Mouse (Mus musculus) kidney, postnatal 0 days (tissue): ENCODE measurements at regions not wholly inside any gene's neighbourhood (a gene's known extent, or its start where the extent isn't known, plus 50 kb on each side); places are given as distances from the start of the nearest gene placed in this dataset.
"Not testable (repeated sequence)": the region's sequence is repeated elsewhere in the genome, so short reads cannot be mapped to it uniquely, and the experiment has no call there.

Source experiments
- ATAC-seq: fragments of 200-750 bp; cut with Nextera tagmentation; replicated peaks from 2 replicates; pipeline ENCODE4 v1.8.0; 2017; ENCODE audit warnings: low read depth, moderate number of reproducible peaks, moderate TSS enrichment, moderate library complexity; ENCODE audit not compliant: low FRiP score
- DNase-seq: peaks from one replicate; pipeline ENCODE4 v3.0.0-alpha.2; 2016; ENCODE audit warnings: low spot score
- H3K27ac ChIP-seq: fragments of 300-500 bp; sonication (generic); 2 replicates; pipeline ENCODE4 v1.5.1; 2014; ENCODE audit warnings: mild to moderate bottlenecking
- H3K27me3 ChIP-seq: fragments of 300-500 bp; sonication (generic); 2 replicates; pipeline ENCODE4 v1.6.1; 2014; ENCODE audit warnings: low read length, mixed read lengths; ENCODE audit not compliant: insufficient read depth
- H3K36me3 ChIP-seq: fragments of 300-500 bp; sonication (generic); 2 replicates; pipeline ENCODE4 v1.6.1; 2014; ENCODE audit warnings: low read length, mixed read lengths; ENCODE audit not compliant: insufficient read depth
- H3K4me1 ChIP-seq: fragments of 300-500 bp; sonication (generic); replicated peaks from 2 replicates; pipeline ENCODE4 v1.6.1; 2014; ENCODE audit warnings: antibody characterized with exemption, low read length, mixed read lengths; ENCODE audit not compliant: insufficient read depth
- H3K4me2 ChIP-seq: fragments of 300-500 bp; sonication (generic); 2 replicates; pipeline ENCODE4 v1.6.1; 2014; ENCODE audit warnings: mild to moderate bottlenecking, low read length, moderate library complexity, mixed read lengths
- H3K4me3 ChIP-seq: fragments of 300-500 bp; sonication (generic); replicated peaks from 2 replicates; pipeline ENCODE4 v1.5.1; 2014; ENCODE audit warnings: low read depth, low read length
- H3K9ac ChIP-seq: fragments of 300-500 bp; sonication (generic); 2 replicates; pipeline ENCODE4 v1.6.1; 2014; ENCODE audit warnings: low read depth, low read length
- H3K9me3 ChIP-seq: fragments of 300-500 bp; sonication (generic); replicated peaks from 2 replicates; pipeline ENCODE4 v1.6.1; 2016; ENCODE audit warnings: low read length, inconsistent platforms, mixed read lengths
- CTCF ChIP-seq: IDR thresholded peaks from 2 replicates; pipeline ENCODE4 v1.5.1; 2016; ENCODE audit warnings: antibody characterized with exemption, low read depth, mild to moderate bottlenecking, moderate library complexity
- WGBS: fragments of 180-500 bp; shearing (Covaris S2); extraction: QIAGEN DNeasy Blood & Tissue Kit; methylation state at CpG from one replicate; pipeline ENCODE4 v1.1.7; 2014; 5-methylcytosine and 5-hydroxymethylcytosine counted together

DNA sequence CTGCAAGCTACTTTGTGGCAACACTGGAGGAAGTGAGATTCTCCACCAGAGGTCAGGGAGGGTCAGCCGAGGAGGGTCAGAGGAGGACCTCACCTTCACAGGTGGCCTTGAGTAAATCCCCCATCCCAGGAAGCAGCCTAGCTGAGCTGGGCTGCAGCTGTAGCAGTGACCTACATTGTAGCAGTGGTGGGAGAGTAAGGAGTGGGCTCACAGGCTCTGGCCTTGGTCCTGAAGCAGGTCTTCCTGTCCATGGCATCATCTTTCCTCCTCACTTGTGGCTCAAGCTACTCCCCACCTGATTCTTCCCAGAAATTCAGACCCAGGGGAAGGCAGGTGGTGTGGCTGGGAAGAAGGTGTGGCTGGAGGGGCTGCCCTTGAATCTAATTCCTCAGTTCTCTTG is 84.3 kb downstream of the 1810013L24Rik start:
- not testable (repeated sequence) for H3K27me3 ChIP-seq, H3K27ac ChIP-seq, H3K9ac ChIP-seq, H3K9me3 ChIP-seq, H3K4me3 ChIP-seq, H3K4me2 ChIP-seq, ATAC-seq, H3K36me3 ChIP-seq, H3K4me1 ChIP-seq
- WGBS: 19% methylated on average over 1 of the region's 1 CpGs
- peak; percentile 25 for DNase-seq

DNA sequence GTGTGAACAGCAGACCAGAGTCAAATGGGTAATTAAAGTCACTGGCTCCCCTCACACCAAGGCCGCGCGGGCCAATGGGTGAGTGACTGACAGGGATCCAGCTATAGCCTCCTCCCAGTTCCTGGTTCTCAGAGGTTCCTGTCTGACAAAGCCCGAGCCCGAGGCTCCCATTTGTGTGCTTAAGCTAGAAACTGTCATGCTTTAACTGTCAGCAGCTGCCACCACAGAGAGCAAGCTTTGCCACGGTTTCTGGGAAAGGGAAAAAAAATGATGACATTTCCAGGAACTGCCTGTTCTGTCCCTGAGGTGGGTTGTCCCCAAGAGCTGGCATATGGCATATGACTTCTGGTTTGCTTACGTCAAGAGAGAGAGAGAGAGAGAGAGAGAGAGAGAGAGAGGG is 86.2 kb downstream of the 1810013L24Rik start:
- no peaks in the 10 kb centered on the region for H3K27me3 ChIP-seq
- H3K9me3 ChIP-seq: no peaks in the 10 kb centered on the region
- no peak overlapping the region for H3K4me3 ChIP-seq
- no peak overlapping the region for H3K4me2 ChIP-seq
- ATAC-seq (no peak), DNase-seq (no peak)
- H3K27ac ChIP-seq: no peak overlapping the region
- WGBS: 11% methylated on average over 7 of the region's 7 CpGs
- no peaks in the 10 kb centered on the region for H3K36me3 ChIP-seq
- no peak for TF ChIP-seq CTCF
- H3K9ac ChIP-seq: no peak overlapping the region
- no peaks in the 10 kb centered on the region for H3K4me1 ChIP-seq

DNA sequence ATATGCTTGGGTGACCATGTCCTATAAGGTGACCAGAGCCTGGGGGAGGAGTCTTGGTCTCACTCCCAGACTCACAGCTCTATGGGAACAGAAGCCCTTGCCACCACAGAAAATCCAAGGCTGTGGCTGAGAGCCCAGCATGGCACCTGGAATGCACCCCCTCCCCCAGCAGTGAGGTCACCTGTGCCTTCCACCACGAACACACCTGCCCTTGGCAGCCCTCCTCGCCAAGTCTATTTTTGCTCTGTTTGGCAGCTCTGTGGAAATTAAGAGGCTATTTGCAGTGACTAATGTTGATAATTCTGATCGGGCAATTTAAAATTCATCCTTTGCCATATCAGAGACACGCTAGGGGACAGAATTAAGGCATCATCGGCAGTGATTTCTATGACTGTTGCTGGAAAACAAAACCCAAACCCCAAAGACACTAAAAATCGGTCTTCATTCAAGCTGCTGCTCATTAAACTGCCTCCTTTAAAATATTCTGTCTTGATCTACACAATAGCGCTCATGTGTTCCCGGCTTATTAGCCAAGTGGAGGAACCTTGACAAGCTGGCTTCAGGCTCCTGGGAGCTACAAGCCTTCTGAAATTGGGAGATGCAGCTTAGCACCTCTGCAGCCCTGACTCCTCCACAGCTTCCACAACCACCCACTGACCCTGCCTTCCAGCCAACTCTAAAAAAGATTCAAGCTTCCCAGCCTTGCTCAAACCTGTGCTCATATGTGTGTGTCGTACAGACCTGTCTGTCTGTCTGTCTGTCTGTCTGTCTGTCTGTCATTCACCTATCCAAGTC is 89.0 kb downstream of the 1810013L24Rik start:
- H3K4me3 ChIP-seq: no peak overlapping the region
- no peaks in the 10 kb centered on the region for H3K27me3 ChIP-seq
- ATAC-seq: no peak
- H3K4me1 ChIP-seq: no peaks in the 10 kb centered on the region
- no peak overlapping the region for H3K9ac ChIP-seq
- no peak overlapping the region for H3K4me2 ChIP-seq
- 88% methylated on average over 9 of the region's 9 CpGs for WGBS
- H3K27ac ChIP-seq: no peak overlapping the region
- H3K36me3 ChIP-seq: no peaks in the 10 kb centered on the region
- TF ChIP-seq CTCF: no peak
- H3K9me3 ChIP-seq: no peaks in the 10 kb centered on the region
- DNase-seq: no peak

DNA sequence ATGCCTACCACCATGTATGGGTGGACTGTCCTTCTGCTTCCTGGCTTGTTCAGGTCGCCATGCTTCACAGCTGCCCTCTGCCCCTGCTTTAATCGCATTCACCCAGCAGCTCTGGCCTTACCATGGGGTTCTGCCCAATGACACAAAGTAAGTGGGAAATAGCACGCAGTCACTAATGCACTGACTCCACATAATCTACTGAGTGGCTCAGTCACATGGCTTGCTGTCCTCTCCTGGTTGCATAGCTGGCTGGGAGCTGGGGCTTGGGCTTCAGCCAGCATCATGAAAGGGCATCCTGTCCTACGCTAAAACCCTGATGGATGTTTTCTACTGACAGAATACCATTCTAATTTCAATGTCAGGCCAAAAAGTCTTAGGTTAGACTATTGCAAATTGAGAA is 94.8 kb downstream of the 1810013L24Rik start:
- no peaks in the 10 kb centered on the region for H3K27me3 ChIP-seq
- H3K27ac ChIP-seq: no peak overlapping the region
- H3K4me3 ChIP-seq: no peak overlapping the region
- no peak for TF ChIP-seq CTCF
- no peaks in the 10 kb centered on the region for H3K4me1 ChIP-seq
- no peak overlapping the region for H3K4me2 ChIP-seq
- DNase-seq: no peak
- H3K36me3 ChIP-seq: no peaks in the 10 kb centered on the region
- no peaks in the 10 kb centered on the region for H3K9me3 ChIP-seq
- 85% methylated on average over 4 of the region's 4 CpGs for WGBS
- no peak for ATAC-seq
- H3K9ac ChIP-seq: no peak overlapping the region

DNA sequence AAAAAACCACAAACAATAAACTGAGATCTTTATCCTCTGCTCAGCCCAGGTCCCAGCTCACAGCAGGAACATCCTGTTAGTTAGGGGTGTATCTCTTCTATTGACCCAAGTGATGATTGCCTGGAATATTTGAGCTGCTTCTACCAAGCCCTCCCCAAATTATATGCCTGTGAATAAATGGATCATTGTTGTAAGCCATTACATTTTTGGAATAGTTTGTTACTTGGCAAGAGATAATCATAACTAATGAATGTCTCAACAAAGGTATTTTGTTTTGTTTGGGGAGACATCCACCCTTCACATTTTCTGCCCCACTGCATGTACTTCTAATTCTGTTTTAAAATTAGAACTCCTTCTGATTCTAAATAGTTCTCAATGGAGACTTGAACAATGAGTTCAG is 102.1 kb downstream of the 1810013L24Rik start:
- H3K27ac ChIP-seq: no peak overlapping the region
- no peak for ATAC-seq
- H3K27me3 ChIP-seq: no peaks in the 10 kb centered on the region
- no peak for TF ChIP-seq CTCF
- no peak for DNase-seq
- H3K36me3 ChIP-seq: no peaks in the 10 kb centered on the region
- no peak overlapping the region for H3K4me2 ChIP-seq
- H3K4me1 ChIP-seq: no peaks in the 10 kb centered on the region
- H3K9me3 ChIP-seq: no peaks in the 10 kb centered on the region
- no peak overlapping the region for H3K4me3 ChIP-seq
- H3K9ac ChIP-seq: no peak overlapping the region

DNA sequence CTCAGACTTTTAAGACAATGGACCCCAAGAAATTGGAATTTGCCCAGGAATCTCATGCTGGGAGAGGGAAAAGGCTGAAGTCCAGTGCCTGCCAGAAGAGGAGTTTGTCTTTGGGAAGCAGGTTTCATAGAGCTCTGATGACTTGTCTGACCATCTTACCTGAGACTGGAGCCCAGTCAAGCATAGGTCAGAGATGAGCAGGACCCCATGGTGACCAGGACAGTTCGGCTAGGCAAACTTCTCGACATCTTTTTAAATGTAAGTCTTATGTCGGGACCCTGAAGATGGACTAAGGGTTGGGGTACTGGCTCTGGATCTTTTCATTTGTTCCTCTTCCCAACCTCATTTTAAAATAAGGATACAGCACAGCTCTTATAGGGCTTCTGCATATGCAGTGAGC is 103.2 kb downstream of the 1810013L24Rik start:
- Histone ChIP-seq H3K9me3 (no peaks in the 10 kb centered on the region), H3K4me3 (no peak overlapping the region), H3K4me2 (no peak overlapping the region), H3K36me3 (no peaks in the 10 kb centered on the region), H3K4me1 (no peaks in the 10 kb centered on the region), H3K27ac (no peak overlapping the region), H3K9ac (no peak overlapping the region), H3K27me3 (no peaks in the 10 kb centered on the region)
- TF ChIP-seq CTCF: no peak
- ATAC-seq: no peak
- no peak for DNase-seq
- 96% methylated on average over 3 of the region's 3 CpGs for WGBS

DNA sequence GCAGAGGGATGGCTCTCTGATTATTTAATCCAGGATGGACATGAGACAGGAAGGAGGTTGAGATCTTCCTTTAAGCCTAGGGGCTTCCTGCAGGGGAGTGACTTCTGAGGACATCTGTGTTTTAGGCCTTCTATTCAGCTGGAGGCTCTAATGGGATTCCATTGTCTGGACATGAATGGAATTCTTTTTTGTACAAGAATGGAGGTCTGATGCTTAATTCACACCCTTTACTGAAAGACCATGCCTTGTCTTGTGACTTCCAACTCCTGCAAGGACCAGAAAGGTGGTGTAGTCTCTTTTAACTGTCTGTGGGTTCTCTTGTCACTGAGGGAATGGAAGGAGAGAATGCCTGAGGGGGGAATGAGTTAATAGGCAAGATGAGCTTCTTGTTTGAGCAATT is 106.5 kb downstream of the 1810013L24Rik start:
- no peak overlapping the region for H3K4me3 ChIP-seq
- no peak overlapping the region for H3K9ac ChIP-seq
- no peaks in the 10 kb centered on the region for H3K27me3 ChIP-seq
- ATAC-seq: no peak
- no peak for DNase-seq
- no peaks in the 10 kb centered on the region for H3K36me3 ChIP-seq
- H3K4me2 ChIP-seq: no peak overlapping the region
- no peak for TF ChIP-seq CTCF
- no peaks in the 10 kb centered on the region for H3K4me1 ChIP-seq
- H3K27ac ChIP-seq: no peak overlapping the region
- no peaks in the 10 kb centered on the region for H3K9me3 ChIP-seq
